Mouse (Mus musculus) kidney, postnatal 0 days (tissue): ENCODE measurements at regions not wholly inside any gene's neighbourhood (a gene's known extent, or its start where the extent isn't known, plus 50 kb on each side); places are given as distances from the start of the nearest gene placed in this dataset.

Experiments
- ATAC-seq: fragments of 200-750 bp; cut with Nextera tagmentation; replicated peaks from 2 replicates; pipeline ENCODE4 v1.8.0; 2017; ENCODE audit warnings: low read depth, moderate number of reproducible peaks, moderate TSS enrichment, moderate library complexity; ENCODE audit not compliant: low FRiP score
- DNase-seq: peaks from one replicate; pipeline ENCODE4 v3.0.0-alpha.2; 2016; ENCODE audit warnings: low spot score
- H3K27ac ChIP-seq: fragments of 300-500 bp; sonication (generic); 2 replicates; pipeline ENCODE4 v1.5.1; 2014; ENCODE audit warnings: mild to moderate bottlenecking
- H3K27me3 ChIP-seq: fragments of 300-500 bp; sonication (generic); 2 replicates; pipeline ENCODE4 v1.6.1; 2014; ENCODE audit warnings: low read length, mixed read lengths; ENCODE audit not compliant: insufficient read depth
- H3K36me3 ChIP-seq: fragments of 300-500 bp; sonication (generic); 2 replicates; pipeline ENCODE4 v1.6.1; 2014; ENCODE audit warnings: low read length, mixed read lengths; ENCODE audit not compliant: insufficient read depth
- H3K4me1 ChIP-seq: fragments of 300-500 bp; sonication (generic); replicated peaks from 2 replicates; pipeline ENCODE4 v1.6.1; 2014; ENCODE audit warnings: antibody characterized with exemption, low read length, mixed read lengths; ENCODE audit not compliant: insufficient read depth
- H3K4me2 ChIP-seq: fragments of 300-500 bp; sonication (generic); 2 replicates; pipeline ENCODE4 v1.6.1; 2014; ENCODE audit warnings: mild to moderate bottlenecking, low read length, moderate library complexity, mixed read lengths
- H3K4me3 ChIP-seq: fragments of 300-500 bp; sonication (generic); replicated peaks from 2 replicates; pipeline ENCODE4 v1.5.1; 2014; ENCODE audit warnings: low read depth, low read length
- H3K9ac ChIP-seq: fragments of 300-500 bp; sonication (generic); 2 replicates; pipeline ENCODE4 v1.6.1; 2014; ENCODE audit warnings: low read depth, low read length
- H3K9me3 ChIP-seq: fragments of 300-500 bp; sonication (generic); replicated peaks from 2 replicates; pipeline ENCODE4 v1.6.1; 2016; ENCODE audit warnings: low read length, inconsistent platforms, mixed read lengths
- CTCF ChIP-seq: IDR thresholded peaks from 2 replicates; pipeline ENCODE4 v1.5.1; 2016; ENCODE audit warnings: antibody characterized with exemption, low read depth, mild to moderate bottlenecking, moderate library complexity
- WGBS: fragments of 180-500 bp; shearing (Covaris S2); extraction: QIAGEN DNeasy Blood & Tissue Kit; methylation state at CpG from one replicate; pipeline ENCODE4 v1.1.7; 2014; 5-methylcytosine and 5-hydroxymethylcytosine counted together

GRCm38 (mm10) chr8:92616341-92617115, 57.6 kb upstream of the Irx6 start:
- DNase-seq: no peak

GRCm38 (mm10) chr8:92618281-92618680, 55.8 kb upstream of the Irx6 start:
- no peaks in the 10 kb centered on the region for H3K36me3 ChIP-seq

More at GRCm38 (mm10) chr8:92616341-92617115, 57.6 kb upstream of the Irx6 start:
- TF ChIP-seq CTCF: no peak
- H3K4me1 ChIP-seq: no peaks in the 10 kb centered on the region
- H3K4me2 ChIP-seq: no peak overlapping the region
- H3K4me3 ChIP-seq: no peak overlapping the region
- H3K9ac ChIP-seq: no peak overlapping the region
- no peak for ATAC-seq
- WGBS: 55% methylated on average over 10 of the region's 10 CpGs
- no peaks in the 10 kb centered on the region for H3K27me3 ChIP-seq
- H3K27ac ChIP-seq: no peak overlapping the region
- H3K9me3 ChIP-seq: no peaks in the 10 kb centered on the region; the same call in 1 of the 2 replicates
- no peaks in the 10 kb centered on the region for H3K36me3 ChIP-seq

More at GRCm38 (mm10) chr8:92618281-92618680, 55.8 kb upstream of the Irx6 start:
- TF ChIP-seq CTCF: no peak
- Histone ChIP-seq H3K4me1 (no peaks in the 10 kb centered on the region), H3K4me3 (no peak overlapping the region), H3K9ac (no peak overlapping the region), H3K9me3 (no peaks in the 10 kb centered on the region; the same call in 1 of the 2 replicates), H3K27me3 (no peaks in the 10 kb centered on the region), H3K4me2 (no peak overlapping the region), H3K27ac (no peak overlapping the region)
- ATAC-seq: no peak
- WGBS: 82% methylated on average over 14 of the region's 14 CpGs
- no peak for DNase-seq
